Mouse (Mus musculus): ENCODE data around the gene Purb.

- TF ChIP-seq CTCF (conservative IDR thresholded peaks at IDR 0.05; ENCODE audit: low read length) = no peak
- no peak for TF ChIP-seq NANOG (IDR thresholded peaks at IDR 0.05; ENCODE audit: borderline replicate concordance, low read length)
These were observed 32.0 kb downstream of the Purb start for GRCm38 (mm10) chr11:6443727-6444076.
